Mouse (Mus musculus) intestine, embryonic 14.5 days (tissue): ENCODE data around the gene Muc3. TPM values are rescaled to one million over a fixed set of nuclear protein-coding genes. Genes with fewer than 3 reads are reported as not detected.
"Not testable (repeated sequence)": the region's sequence is repeated elsewhere in the genome, so short reads cannot be mapped to it uniquely, and the experiment has no call there.

Source experiments
- ATAC-seq: fragments of 200-750 bp; cut with Nextera tagmentation; replicated peaks from 2 replicates; pipeline ENCODE4 v1.8.0; 2017; ENCODE audit warnings: low read depth, moderate number of reproducible peaks, moderate TSS enrichment, moderate library complexity; ENCODE audit not compliant: low FRiP score, low TSS enrichment
- DNase-seq: peaks from one replicate; pipeline ENCODE4 v3.0.0-alpha.2; 2018; ENCODE audit warnings: low spot score
- H3K27ac ChIP-seq: fragments of 300-500 bp; sonication (generic); 2 replicates; pipeline ENCODE4 v1.5.1; 2014; ENCODE audit warnings: low read depth, mild to moderate bottlenecking, control low read depth
- H3K27me3 ChIP-seq: fragments of 300-500 bp; sonication (generic); replicated peaks from 2 replicates; pipeline ENCODE4 v1.6.1; 2014; ENCODE audit warnings: low read length, control low read depth; ENCODE audit not compliant: control insufficient read depth, insufficient read depth
- H3K36me3 ChIP-seq: fragments of 300-500 bp; sonication (generic); 2 replicates; pipeline ENCODE4 v1.6.1; 2014; ENCODE audit warnings: low read length, control low read depth; ENCODE audit not compliant: control insufficient read depth, insufficient read depth
- H3K4me1 ChIP-seq: fragments of 300-500 bp; sonication (generic); replicated peaks from 2 replicates; pipeline ENCODE4 v1.6.1; 2014; ENCODE audit warnings: low read length, control low read depth, mixed read lengths; ENCODE audit not compliant: control insufficient read depth, insufficient read depth
- H3K4me2 ChIP-seq: fragments of 300-500 bp; sonication (generic); 2 replicates; pipeline ENCODE4 v1.6.1; 2014; ENCODE audit warnings: low read length
- H3K4me3 ChIP-seq: fragments of 300-500 bp; sonication (generic); 2 replicates; pipeline ENCODE4 v1.5.1; 2014; ENCODE audit warnings: low read depth, low read length, control low read depth, mixed read lengths
- H3K9ac ChIP-seq: fragments of 300-500 bp; sonication (generic); 2 replicates; pipeline ENCODE4 v1.6.1; 2014; ENCODE audit warnings: mild to moderate bottlenecking, low read length
- H3K9me3 ChIP-seq: fragments of 300-500 bp; sonication (generic); 2 replicates; pipeline ENCODE4 v1.6.1; 2016; ENCODE audit warnings: low read length, control low read depth; ENCODE audit not compliant: control insufficient read depth
- WGBS: fragments of 180-500 bp; shearing (Covaris S2); extraction: QIAGEN DNeasy Blood & Tissue Kit; methylation state at CpG from one replicate; pipeline ENCODE4 v1.1.7; 2014; 5-methylcytosine and 5-hydroxymethylcytosine counted together
- polyA plus RNA-seq: library from polyadenylated mRNA; unstranded; fragments of >200 nt; fragmentation: Nextera tagmentation; extraction: Ambion mirVana; gene quantifications from 2 replicates; pipeline ENCODE4 v1.2.1, GENCODE M21; 2014

Muc3 gene
- polyA plus RNA-seq, 1 experiment from 2014 or later = 1.3 TPM

DNA sequence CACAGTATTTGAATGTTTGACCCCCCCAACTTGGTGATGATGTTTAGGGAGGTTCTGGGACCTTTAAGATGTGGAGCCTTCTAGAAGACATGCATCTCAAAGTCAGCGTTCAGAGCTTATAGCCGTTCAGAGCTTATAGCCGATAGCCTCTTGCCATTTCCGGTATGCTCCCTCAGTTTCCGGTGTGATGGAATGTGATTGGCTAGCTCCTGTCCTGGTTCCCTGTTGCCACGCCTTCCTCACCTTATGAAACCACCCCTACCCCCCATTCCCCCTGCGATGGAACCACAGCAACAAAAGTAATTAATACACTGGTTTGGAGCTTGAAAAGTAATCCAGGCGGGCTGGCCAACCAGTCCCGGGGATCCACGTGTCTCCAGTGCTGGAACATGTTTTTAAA, 10.1 kb downstream of the Muc3 start:
- Histone ChIP-seq H3K9me3 (no peaks in the 10 kb centered on the region), H3K4me1 (no peaks in the 10 kb centered on the region), H3K4me3 (no peak overlapping the region), H3K9ac (no peak overlapping the region), H3K27ac (no peak overlapping the region), H3K27me3 (no peaks in the 10 kb centered on the region), H3K4me2 (no peak overlapping the region), H3K36me3 (no peaks in the 10 kb centered on the region)
- no peak for DNase-seq
- whole genome bisulfite sequencing = 81% methylated on average over 10 of the region's 10 CpGs
- ATAC-seq = no peak

DNA sequence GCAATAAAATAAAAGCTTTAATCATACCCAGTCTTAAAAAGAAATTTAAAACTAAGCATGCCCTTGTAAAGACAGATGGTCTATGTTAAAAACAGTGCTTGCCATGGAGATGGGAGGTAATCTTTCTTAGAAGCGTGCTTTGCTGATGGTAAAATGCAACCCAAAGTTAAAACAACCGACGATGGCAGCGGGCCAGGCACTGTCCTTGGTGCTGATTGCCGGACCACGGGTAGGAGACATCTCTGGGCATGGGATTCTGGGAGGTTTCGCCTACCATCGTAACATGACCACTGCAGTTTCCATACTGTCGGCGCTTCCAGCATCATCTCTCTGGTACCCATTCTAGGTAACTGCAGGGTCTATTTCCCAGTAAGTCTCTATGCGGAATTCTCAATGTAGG, 14.2 kb downstream of the Muc3 start:
- ATAC-seq = no peak
- Histone ChIP-seq H3K9ac (no peak overlapping the region), H3K4me2 (no peak overlapping the region), H3K9me3 (no peaks in the 10 kb centered on the region), H3K4me1 (no peaks in the 10 kb centered on the region), H3K4me3 (no peak overlapping the region), H3K27me3 (no peaks in the 10 kb centered on the region), H3K27ac (no peak overlapping the region), H3K36me3 (no peaks in the 10 kb centered on the region)
- DNase-seq = peak; percentile 79
- WGBS = 29% methylated on average over 11 of the region's 11 CpGs

DNA sequence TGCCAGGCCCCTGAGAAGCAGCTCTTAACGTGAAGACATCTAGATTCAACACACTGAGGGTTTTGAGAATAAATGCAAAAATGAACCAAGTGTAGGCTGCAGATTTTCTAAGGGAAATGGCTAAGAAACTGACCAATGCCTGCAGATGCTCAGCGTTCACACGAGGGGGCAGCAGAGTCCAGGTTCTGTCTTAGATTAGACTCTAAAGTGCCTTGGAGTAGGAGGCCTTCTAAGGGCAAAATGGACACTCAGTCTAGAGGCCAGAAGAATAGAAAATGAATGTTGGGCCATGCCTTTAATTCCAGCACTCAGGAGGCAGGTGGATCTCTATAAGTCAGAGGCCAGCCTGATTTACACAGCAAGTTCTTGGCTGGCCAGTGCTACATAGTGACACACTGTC, 17.6 kb downstream of the Muc3 start:
- WGBS = 3% methylated on average over 3 of the region's 3 CpGs
- no peaks in the 10 kb centered on the region for H3K27me3 ChIP-seq
- DNase-seq (peak; percentile 80), ATAC-seq (peak; percentile 67; the same call in 1 of the 2 replicates)
- H3K27ac ChIP-seq = no peak overlapping the region
- H3K36me3 ChIP-seq = no peaks in the 10 kb centered on the region
- H3K9me3 ChIP-seq = no peaks in the 10 kb centered on the region
- no peaks in the 10 kb centered on the region for H3K4me1 ChIP-seq
- no peak overlapping the region for H3K4me2 ChIP-seq
- no peak overlapping the region for H3K4me3 ChIP-seq
- H3K9ac ChIP-seq = no peak overlapping the region

DNA sequence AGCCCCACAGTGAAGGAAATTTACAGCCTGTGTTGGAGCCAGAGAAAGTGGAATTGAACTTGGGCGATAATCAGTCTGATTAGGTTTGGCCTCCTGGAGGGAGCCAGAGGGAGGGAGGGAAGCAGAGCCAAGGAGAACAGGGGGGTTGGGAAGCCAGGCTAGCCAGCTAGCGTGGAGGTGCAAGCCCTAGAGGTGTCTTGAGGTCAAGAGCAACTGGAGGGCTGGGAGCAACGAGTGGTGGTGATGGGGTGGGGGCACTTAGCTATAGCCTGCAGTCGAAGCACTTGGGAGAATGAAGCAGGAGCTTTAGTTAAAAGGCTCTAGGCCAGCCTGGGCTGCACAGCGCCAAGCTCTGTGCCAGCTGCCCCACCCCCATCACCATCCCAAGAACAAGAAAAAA, 19.8 kb downstream of the Muc3 start:
- H3K4me1 ChIP-seq = no peaks in the 10 kb centered on the region
- no peak for ATAC-seq
- no peak overlapping the region for H3K9ac ChIP-seq
- no peaks in the 10 kb centered on the region for H3K27me3 ChIP-seq
- H3K27ac ChIP-seq = no peak overlapping the region
- no peak overlapping the region for H3K4me2 ChIP-seq
- no peak overlapping the region for H3K4me3 ChIP-seq
- H3K36me3 ChIP-seq = no peaks in the 10 kb centered on the region
- WGBS = 19% methylated on average over 5 of the region's 5 CpGs
- no peak for DNase-seq
- no peaks in the 10 kb centered on the region for H3K9me3 ChIP-seq

DNA sequence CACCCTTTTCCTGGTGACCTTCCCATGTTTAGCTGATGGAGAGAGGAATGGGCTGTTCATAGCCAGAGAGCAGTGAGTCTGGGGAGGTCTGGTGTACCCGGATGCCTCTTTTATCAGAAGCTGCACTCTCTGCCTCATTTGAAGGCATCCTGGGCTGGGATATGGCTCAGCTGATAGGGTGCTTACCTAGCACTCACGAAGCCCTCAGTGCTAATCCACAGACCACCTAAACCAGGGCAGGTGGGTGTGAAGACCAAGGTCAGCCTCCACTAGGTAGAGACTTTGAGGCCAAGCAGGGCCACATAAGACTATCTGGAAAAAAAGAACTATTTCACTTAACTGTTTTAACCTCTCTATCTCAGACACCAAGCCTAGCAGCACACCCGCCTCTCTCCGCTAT, 25.6 kb downstream of the Muc3 start:
- Histone ChIP-seq H3K4me3 (no peak overlapping the region), H3K27me3 (no peaks in the 10 kb centered on the region), H3K4me1 (0 out of 2 replicates have a peak, but pooled peaks cover 4% of the 10 kb centered on the region), H3K9ac (no peak overlapping the region), H3K27ac (no peak overlapping the region), H3K36me3 (no peaks in the 10 kb centered on the region), H3K4me2 (no peak overlapping the region), H3K9me3 (no peaks in the 10 kb centered on the region)
- ATAC-seq = no peak
- WGBS = 74% methylated on average over 4 of the region's 4 CpGs
- no peak for DNase-seq

DNA sequence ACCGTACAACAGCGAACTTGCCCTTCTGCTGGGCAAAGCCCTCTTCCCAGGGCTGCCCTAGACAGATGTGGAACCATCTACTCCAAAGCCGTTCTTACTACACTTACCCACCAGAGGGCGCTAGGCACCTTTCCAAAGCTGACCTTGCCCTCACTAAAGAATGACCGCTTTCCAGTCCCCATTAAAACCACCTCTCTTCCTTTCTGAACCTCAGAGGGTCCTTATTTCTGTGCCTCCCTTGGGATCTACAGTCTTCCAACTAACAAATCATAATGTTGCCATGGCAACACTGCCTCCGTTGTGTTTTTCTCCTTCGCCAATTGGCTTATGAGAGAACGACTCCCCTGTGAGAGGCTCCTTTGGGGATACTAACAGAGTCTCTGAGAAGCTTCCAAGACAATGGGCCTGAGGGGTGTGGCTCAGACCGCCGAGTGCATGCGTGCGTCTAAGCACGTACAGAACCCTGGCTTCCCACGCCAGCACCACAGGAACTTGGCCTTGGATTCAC, 26.4 kb downstream of the Muc3 start:
- H3K27me3 ChIP-seq = no peaks in the 10 kb centered on the region
- no peak overlapping the region for H3K4me3 ChIP-seq
- DNase-seq (peak; percentile 85), ATAC-seq (peak; percentile 78)
- H3K9ac ChIP-seq = no peak overlapping the region
- 0 out of 2 replicates have a peak, but pooled peaks cover 4% of the 10 kb centered on the region for H3K4me1 ChIP-seq
- 8% methylated on average over 14 of the region's 14 CpGs for WGBS
- no peaks in the 10 kb centered on the region for H3K36me3 ChIP-seq
- H3K9me3 ChIP-seq = no peaks in the 10 kb centered on the region
- peak overlapping the region; percentile 7; the same call in 1 of the 2 replicates for H3K4me2 ChIP-seq
- no peak overlapping the region for H3K27ac ChIP-seq

DNA sequence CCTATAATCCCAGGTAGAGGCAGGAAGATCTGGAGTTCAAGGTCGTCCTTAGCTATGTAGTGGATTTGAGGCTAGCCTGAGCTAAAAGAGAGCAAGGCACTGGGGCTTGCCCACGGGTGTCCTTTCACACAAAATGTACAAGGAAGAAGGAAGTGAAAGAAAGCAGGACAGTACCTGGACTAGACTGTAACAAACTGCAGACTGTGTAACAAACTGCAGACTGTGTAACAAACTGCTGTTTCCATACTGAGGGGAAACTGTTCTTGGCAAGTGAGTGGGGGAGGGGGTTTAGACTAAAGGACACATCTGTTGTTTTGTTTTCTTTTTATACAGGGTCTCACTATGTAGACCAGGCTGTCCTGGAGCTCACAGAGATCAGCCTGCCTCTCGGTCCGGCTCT, 27.8 kb downstream of the Muc3 start:
- no peak overlapping the region for H3K4me3 ChIP-seq
- no peaks in the 10 kb centered on the region for H3K9me3 ChIP-seq
- no peak overlapping the region for H3K27ac ChIP-seq
- no peaks in the 10 kb centered on the region for H3K36me3 ChIP-seq
- no peak overlapping the region for H3K9ac ChIP-seq
- ATAC-seq (no peak), DNase-seq (no peak)
- WGBS = 80% methylated on average over 4 of the region's 4 CpGs
- 0 out of 2 replicates have a peak, but pooled peaks cover 7% of the 10 kb centered on the region for H3K4me1 ChIP-seq
- H3K27me3 ChIP-seq = no peaks in the 10 kb centered on the region
- H3K4me2 ChIP-seq = no peak overlapping the region

DNA sequence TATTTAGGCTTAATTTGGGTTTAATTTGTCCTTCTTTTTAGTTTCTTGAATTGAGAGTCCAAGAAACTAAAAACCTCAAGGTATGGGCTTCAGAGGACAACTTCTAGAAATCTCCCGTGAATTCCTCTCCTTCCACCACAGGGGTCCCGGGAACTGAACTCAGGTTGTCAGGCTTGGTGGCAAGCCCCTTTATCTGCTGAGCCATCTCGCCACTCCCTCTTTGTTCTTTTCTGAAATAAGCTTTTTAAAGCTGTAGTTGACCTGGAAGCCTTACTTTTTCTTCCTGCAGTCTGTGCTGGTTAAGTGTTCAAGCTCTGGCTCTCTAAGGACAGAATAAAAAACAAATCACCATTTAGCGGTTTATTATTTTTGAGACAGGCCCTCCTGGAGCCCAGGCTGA, 30.2 kb downstream of the Muc3 start:
- 82% methylated on average over 4 of the region's 4 CpGs for WGBS
- Histone ChIP-seq H3K9me3 (no peaks in the 10 kb centered on the region), H3K4me3 (no peak overlapping the region), H3K27ac (no peak overlapping the region), H3K36me3 (peaks cover 3% of the 10 kb centered on the region; the same call in 1 of the 2 replicates), H3K27me3 (no peaks in the 10 kb centered on the region), H3K4me1 (peaks cover 18% of the 10 kb centered on the region), H3K4me2 (no peak overlapping the region), H3K9ac (no peak overlapping the region)
- DNase-seq = no peak
- ATAC-seq = no peak

DNA sequence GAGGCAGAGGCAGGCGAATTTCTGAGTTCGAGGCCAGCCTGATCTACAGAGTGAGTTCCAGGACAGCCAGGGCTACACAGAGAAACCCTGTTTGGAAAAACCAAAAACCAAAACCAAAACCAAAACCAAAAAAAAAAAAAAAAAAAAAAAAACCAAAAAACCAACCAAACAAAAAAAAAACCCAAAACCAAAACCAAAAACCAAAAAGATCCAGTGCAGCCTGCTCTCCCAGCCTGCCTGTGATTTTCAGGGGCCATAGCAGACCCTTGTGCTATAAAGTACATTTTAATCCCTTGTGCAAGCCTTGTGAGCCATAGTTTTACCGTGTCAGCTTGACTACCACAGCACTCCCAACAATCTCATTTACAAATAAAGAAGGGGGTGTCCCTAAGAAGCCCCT, 31.1 kb downstream of the Muc3 start:
- H3K36me3 ChIP-seq = not testable (repeated sequence)

More for the DNA sequence above, 31.1 kb downstream of the Muc3 start:
- H3K27me3 ChIP-seq, H3K9me3 ChIP-seq, ATAC-seq, DNase-seq, H3K27ac ChIP-seq, H3K4me2 ChIP-seq, H3K9ac ChIP-seq, H3K4me3 ChIP-seq: not testable (repeated sequence)
- H3K4me1 ChIP-seq = peaks cover 17% of the 10 kb centered on the region
- 92% methylated on average over 3 of the region's 3 CpGs for WGBS
